Mouse (Mus musculus) adrenal gland, adult 2 months (tissue): ENCODE data around the gene Cacfd1. TPM values are rescaled to one million over a fixed set of nuclear protein-coding genes. Genes with fewer than 3 reads are reported as not detected.

Experiments used
- polyA plus RNA-seq: library from polyadenylated mRNA; depleted of rRNA; stranded (reverse); fragments of >200 nt; gene quantifications from 2 replicates; pipeline ENCODE4 v1.2.3, GENCODE M21; 2012; rRNA removed
- total RNA-seq, 2 experiments: library from RNA; stranded (reverse); gene quantifications; 2 replicates each; pipeline ENCODE4 v1.2.3; 2021

The Cacfd1 gene
- total and polyA plus RNA-seq, 3 experiments: 40.2 to 109 (median 52.4) TPM

Other genes starting within 250 kb of the Cacfd1 start
- gene Abo, start 144.9 kb upstream of the Cacfd1 start, total RNA-seq: not detected
- gene Abo, start 144.9 kb upstream of the Cacfd1 start, polyA plus RNA-seq: not detected in 2 replicates
- gene Surf6, start 107.0 kb upstream of the Cacfd1 start, total RNA-seq: 10 to 100 TPM; 23.9 to 26.6 TPM
- 5.1 and 5.2 TPM in 2 replicates for gene Surf6, start 107.0 kb upstream of the Cacfd1 start, polyA plus RNA-seq
- gene Med22, start 99.2 kb upstream of the Cacfd1 start, total RNA-seq: 10 to 100 TPM; 48.3 to 56.8 TPM
- gene Med22, start 99.2 kb upstream of the Cacfd1 start, polyA plus RNA-seq: 45.0 and 45.5 TPM in 2 replicates
- gene Rpl7a, start 99.2 kb upstream of the Cacfd1 start, total RNA-seq: 100 to 1,000 TPM; 543 to 545 TPM
- 233 and 258 TPM in 2 replicates for gene Rpl7a, start 99.2 kb upstream of the Cacfd1 start, polyA plus RNA-seq
- 10 to 100 TPM; 38.4 to 47.9 TPM for gene Surf2, start 93.6 kb upstream of the Cacfd1 start, total RNA-seq
- 22.5 and 28.5 TPM in 2 replicates for gene Surf2, start 93.6 kb upstream of the Cacfd1 start, polyA plus RNA-seq
- 100 to 1,000 TPM; 108 to 115 TPM for gene Surf1, start 93.4 kb upstream of the Cacfd1 start, total RNA-seq
- gene Surf1, start 93.4 kb upstream of the Cacfd1 start, polyA plus RNA-seq: 67.9 and 77.7 TPM in 2 replicates
- gene Surf4, start 76.0 kb upstream of the Cacfd1 start, total RNA-seq: 100 to 1,000 TPM; 162 to 168 TPM
- gene Surf4, start 76.0 kb upstream of the Cacfd1 start, polyA plus RNA-seq: 424 and 468 TPM in 2 replicates
- gene Stkld1, start 75.9 kb upstream of the Cacfd1 start, total RNA-seq: under 1 TPM; 0.17 to 0.29 TPM
- 0.06 and 0.48 TPM in 2 replicates for gene Stkld1, start 75.9 kb upstream of the Cacfd1 start, polyA plus RNA-seq
- 10 to 100 TPM; 23.6 to 41.4 TPM for gene Rexo4, start 45.5 kb upstream of the Cacfd1 start, total RNA-seq
- 7.1 and 10.1 TPM in 2 replicates for gene Rexo4, start 45.5 kb upstream of the Cacfd1 start, polyA plus RNA-seq
- not detected for gene Adamts13, start 36.5 kb upstream of the Cacfd1 start, total RNA-seq
- gene Adamts13, start 36.5 kb upstream of the Cacfd1 start, polyA plus RNA-seq: 0.04 TPM in 1 of 2 replicates, not detected in the other
- under 1 TPM; 0.76 to 0.78 TPM for gene Slc2a6, start 18.1 kb downstream of the Cacfd1 start, total RNA-seq
- 1.7 and 2.5 TPM in 2 replicates for gene Slc2a6, start 18.1 kb downstream of the Cacfd1 start, polyA plus RNA-seq
- gene Mymk, start 62.3 kb downstream of the Cacfd1 start, total RNA-seq: not detected
- gene Mymk, start 62.3 kb downstream of the Cacfd1 start, polyA plus RNA-seq: 0.08 TPM in 1 of 2 replicates, not detected in the other
- 10 to 100 TPM; 24.8 to 25.4 TPM for gene Adamtsl2, start 69.5 kb downstream of the Cacfd1 start, total RNA-seq
- gene Adamtsl2, start 69.5 kb downstream of the Cacfd1 start, polyA plus RNA-seq: 20.9 and 28.5 TPM in 2 replicates
- 1 to 10 TPM; 2.1 to 2.9 TPM for gene Fam163b, start 132.6 kb downstream of the Cacfd1 start, total RNA-seq
- 1.4 and 1.5 TPM in 2 replicates for gene Fam163b, start 132.6 kb downstream of the Cacfd1 start, polyA plus RNA-seq
- 100 to 1,000 TPM; 348 to 637 TPM for gene Dbh, start 155.3 kb downstream of the Cacfd1 start, total RNA-seq
- gene Dbh, start 155.3 kb downstream of the Cacfd1 start, polyA plus RNA-seq: 306 and 321 TPM in 2 replicates
- 1 to 10 TPM; 8.3 to 9.9 TPM for gene Sardh, start 238.4 kb downstream of the Cacfd1 start, total RNA-seq
- gene Sardh, start 238.4 kb downstream of the Cacfd1 start, polyA plus RNA-seq: 16.8 and 21.3 TPM in 2 replicates